Mouse (Mus musculus): ENCODE data around the gene Cyp2j13.
"Not testable (repeated sequence)": the region's sequence is repeated elsewhere in the genome, so short reads cannot be mapped to it uniquely, and the experiment has no call there.

Gene Cyp2j13

DNA sequence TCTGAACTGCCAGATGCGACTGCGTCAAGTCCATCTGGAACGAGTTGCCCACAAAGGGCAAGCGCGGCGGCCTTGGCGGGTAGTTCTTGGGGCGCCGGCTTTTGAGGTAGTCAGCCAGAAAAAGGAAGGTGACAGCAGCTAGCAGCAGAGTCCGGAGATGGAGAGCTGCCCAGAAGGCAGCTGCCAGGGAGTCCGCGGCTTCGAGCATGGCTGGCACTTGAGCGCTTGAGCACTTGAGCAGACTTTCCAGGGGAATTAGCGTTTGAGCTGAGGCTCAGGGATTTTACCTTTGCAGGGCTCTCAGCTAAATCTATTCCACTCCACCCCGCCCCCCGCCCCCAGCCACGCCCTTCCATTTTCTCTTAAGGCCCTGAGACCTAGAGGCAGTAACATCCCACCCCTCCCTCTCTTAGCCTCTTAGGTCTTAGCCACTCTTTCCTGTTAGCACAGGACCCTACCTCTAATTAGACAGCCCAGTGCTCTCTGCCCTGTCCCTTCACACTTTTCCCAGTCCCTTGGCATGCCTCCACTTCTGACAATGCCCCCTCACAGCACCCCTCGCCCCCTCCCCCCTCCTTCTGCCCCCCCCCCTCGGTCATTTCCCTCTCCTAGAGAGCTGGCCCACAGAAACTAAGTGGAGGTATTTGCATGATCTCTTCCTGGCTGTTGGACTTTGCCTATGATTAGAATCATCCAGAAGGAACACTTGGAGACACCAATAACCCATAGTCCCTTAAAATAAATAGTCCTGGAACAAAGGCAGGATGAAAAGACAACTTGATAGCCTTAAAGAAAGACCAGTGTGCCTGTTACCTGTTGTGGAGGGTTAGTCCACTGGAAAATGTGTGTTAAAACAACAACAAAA lies at the start of gene Cyp2j13:
Cyp2j13 (minus strand) TSS at position 286 of the 865 bp plus-strand sequence.
- DNase-seq (ENCODE audit: low spot score): no peak

DNA sequence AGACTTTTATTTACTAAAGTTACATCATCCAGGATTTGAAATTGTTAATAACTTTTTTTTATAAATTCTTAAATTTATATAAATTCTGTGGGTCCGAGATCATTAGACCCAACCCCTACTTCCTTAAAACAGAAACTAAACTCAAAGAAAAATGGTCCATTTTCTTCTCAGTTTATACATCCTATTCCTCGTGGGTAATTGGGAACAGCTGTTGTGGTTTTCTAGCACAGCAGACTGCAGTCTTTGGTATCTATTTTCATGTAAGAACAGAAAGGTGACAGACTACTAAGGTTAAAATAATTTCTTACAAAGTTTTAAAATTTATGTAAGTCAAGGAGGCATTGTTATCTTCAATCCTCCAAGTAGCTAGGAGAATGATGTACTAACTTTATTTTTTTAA lies 19.5 kb upstream of the Cyp2j13 start:
- DNase-seq (ENCODE audit: low spot score): no peak

DNA sequence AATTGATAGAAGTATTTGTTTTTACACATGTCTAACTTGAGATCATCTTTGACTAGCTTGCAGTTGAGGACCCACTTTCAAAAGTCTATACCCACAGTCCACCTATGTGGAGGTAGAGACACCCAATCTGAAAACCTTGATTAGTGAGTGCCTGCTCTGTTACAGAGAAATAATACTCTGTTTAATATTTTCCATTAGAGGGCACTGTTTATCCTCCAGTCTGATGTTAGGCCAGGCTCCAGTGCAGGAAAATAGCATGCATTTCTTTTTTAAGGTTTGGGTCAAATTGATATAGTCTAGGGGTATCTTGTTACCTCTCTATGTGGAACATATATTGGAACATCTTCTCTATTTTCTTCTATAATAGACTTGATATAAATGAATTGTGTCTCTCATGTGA lies 14.5 kb upstream of the Cyp2j13 start:
- DNase-seq (ENCODE audit: low spot score): no peak

DNA sequence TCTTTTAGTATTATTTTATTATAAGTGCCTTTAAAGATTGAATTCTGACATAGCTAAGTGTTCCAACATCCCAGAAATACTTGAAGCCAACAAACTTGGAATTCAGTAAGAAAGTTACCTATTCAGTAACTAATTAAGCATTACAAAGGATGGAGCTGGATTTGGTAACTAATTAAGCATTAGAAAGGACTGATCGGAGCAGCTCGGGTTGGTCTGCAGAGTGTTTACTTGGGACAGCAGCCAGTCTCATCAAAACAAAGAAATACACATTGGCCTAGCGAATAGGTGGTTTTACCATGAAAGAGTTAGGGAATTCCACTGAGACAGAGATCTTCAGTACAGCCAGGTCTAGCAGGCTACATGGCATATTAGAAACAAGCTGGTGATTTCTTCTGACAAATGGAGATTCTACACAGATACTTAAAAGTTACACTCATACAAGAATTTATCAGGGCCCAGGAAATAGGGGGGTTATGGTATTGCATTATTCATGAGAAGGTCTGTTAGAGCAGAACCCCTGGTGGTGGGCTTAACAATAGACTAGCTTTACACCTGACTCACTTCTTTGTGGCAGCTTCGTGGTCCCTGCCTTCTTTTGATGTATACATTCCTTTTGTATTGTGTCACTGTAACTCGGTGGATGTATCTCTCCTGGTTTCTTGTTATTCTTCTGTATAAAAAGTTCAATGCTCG lies 12.2 kb upstream of the Cyp2j13 start:
- not testable (repeated sequence) for DNase-seq (ENCODE audit: low spot score)

DNA sequence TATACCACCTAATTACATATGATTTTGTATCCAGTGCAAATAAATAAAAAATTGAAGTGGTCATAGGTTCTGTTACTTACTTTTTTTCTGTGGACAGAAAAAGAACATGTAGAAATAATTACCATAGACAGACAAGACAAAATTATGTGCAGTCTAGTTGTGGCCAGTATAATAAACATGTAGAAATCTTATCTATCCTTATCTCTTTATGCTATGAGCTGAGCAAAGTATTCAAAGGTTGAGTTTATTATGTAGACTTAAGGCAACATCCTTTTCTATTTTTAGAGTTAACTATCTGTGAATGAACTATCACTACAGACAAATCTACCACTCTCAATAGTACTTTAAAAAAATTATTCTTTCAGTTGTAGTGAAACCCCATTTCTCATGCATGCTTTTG lies 962 bp upstream of the Cyp2j13 start:
- DNase-seq (ENCODE audit: low spot score): no peak

DNA sequence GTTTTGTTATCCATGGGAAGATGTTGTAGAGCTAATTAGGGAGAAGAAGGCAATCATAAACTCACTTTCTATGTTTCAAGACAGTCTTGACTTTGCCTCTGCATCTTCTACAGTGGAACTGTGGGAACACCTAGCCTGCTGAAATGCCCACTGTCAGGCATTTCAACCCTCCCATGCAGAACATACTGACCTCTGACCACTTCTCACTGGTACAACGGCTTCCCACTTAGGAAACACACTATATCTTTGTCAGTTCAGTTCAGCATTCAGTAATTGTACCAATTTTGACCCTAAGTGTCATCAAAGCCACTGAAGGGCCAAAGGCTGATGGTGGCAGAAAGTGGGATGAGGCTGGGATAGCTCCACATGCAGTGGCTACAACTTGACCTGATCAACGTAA lies 15.3 kb downstream of the Cyp2j13 start:
- DNase-seq (ENCODE audit: low spot score): no peak

DNA sequence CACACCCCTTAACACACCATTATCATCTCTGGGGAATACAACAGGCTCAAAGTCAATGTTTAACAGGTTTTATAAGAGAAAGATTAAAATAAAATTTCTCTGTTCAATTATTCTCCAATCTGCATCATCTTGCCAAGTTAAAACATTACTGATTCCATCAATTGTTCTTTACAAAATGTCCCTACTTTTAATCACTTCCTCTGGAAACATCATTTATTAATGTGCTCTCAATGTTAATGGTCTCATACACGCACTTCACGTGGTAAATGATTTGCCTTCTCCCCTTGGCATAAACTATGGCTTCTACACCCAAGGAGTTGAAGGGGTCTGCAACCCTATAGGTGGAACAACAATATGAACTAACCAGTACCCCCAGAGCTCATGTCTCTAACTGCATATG lies 17.2 kb downstream of the Cyp2j13 start:
- no peak for DNase-seq (ENCODE audit: low spot score)

DNA sequence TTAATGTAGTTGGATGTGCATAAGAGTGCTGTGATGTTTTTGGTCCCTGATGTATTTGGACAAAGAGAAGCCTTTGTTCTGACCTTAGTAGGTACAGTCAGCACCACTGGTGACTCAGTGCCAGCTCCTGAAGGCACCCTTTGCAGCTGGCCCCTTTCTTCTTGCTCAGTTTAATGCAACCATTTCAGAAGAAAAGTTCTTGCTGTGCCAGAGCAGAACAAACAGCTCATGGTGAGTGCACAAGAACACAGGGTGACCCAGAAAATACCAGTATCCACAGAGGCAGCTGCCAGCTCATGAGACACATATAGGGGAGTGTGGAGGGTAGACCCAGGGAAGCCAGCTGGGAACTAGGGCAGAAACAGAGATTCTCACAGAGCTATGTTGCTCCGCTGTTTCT lies 48.9 kb downstream of the Cyp2j13 start:
- DNase-seq (ENCODE audit: low spot score): no peak

DNA sequence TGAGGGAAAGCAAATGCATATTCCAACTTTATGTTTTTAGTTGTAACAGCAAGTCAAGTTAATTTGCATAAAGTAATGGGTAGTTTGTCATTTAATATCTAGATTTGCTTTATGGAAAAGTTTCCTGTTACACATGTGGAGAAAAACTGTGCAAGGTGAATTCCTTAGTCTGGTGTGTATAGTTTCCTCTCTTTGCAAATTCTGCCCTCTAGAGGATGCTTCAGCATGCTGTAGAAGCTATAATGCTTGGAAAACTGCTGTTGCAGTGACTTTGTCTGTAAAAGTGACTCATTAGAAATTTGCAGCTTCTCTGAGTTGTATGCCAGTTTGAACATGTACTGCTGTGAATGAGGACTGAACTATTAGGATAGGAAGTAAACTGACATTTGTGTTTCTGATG lies 54.5 kb downstream of the Cyp2j13 start:
- DNase-seq (ENCODE audit: low spot score): no peak

DNA sequence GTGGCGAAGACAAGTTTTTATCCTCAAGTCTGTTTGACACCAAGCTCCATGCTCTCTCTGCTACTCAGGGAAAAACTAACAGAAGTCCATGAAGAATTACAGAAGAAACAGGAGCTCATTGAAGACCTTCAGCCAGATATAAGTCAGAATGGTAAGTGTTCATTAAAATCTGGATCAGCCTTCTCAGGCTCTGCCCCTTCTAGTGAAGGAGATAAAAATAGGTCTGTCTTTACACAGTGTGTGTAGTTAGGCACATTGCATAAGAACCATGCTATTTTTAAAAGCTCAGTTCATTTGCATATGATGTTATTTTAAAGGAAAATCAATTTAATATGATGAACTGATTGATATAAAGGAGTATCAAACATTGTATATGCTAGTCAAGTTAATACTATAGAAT lies 60.5 kb downstream of the Cyp2j13 start:
- DNase-seq (ENCODE audit: low spot score): no peak

DNA sequence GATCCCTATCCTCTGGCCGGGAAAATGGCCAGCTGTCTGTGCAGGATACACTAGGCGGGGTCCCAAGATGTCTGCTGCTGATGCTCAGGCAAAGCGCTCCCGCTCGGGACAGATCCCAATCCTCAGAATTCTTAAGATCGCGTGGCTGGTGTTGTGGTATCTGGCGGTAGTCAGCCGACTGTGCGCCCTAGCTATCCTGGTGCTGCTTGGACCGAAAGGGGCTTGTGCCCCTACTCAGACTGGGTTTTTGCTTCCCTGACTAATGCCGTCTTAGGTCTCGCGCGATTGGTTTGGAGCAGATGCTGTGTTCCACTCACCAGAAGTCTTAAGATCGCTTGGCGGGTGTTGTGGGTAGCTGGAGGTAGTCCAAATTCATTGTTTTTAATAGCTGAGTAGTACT lies 95.1 kb downstream of the Cyp2j13 start:
- not testable (repeated sequence) for DNase-seq (ENCODE audit: low spot score)

Measured in layer of hippocampus, adult 9-10 months (tissue).